Mouse (Mus musculus) urinary bladder, postnatal 14 days (tissue): ENCODE data around the gene Cttn.

Source experiments
- DNase-seq: peaks from one replicate; pipeline ENCODE4 v3.0.0; 2021; ENCODE audit warnings: low spot score

Cttn gene

GRCm38 (mm10) chr7:144470545-144471059 lies at the start of gene Cttn:
Cttn (minus strand) TSS chr7:144471009.
- DNase-seq = peak; percentile 92

- DNase-seq = no peak
Observed at GRCm38 (mm10) chr7:144519852-144520251, 49.0 kb upstream of the Cttn start.

GRCm38 (mm10) chr7:144516711-144517110 lies 45.9 kb upstream of the Cttn start:
- DNase-seq = no peak

- no peak for DNase-seq
Observed at GRCm38 (mm10) chr7:144509090-144509489, 38.3 kb upstream of the Cttn start.

GRCm38 (mm10) chr7:144506807-144507206 lies 36.0 kb upstream of the Cttn start:
- no peak for DNase-seq

- DNase-seq = no peak
Observed at GRCm38 (mm10) chr7:144503959-144504358, 33.1 kb upstream of the Cttn start.

- DNase-seq = no peak
Observed at GRCm38 (mm10) chr7:144492931-144493330, 22.1 kb upstream of the Cttn start.

GRCm38 (mm10) chr7:144490201-144490873 lies 19.5 kb upstream of the Cttn start:
- no peak for DNase-seq

- peak; percentile 21 for DNase-seq
Observed at GRCm38 (mm10) chr7:144489067-144489774, 18.4 kb upstream of the Cttn start.

GRCm38 (mm10) chr7:144480314-144480713 lies 9.5 kb upstream of the Cttn start:
- no peak for DNase-seq

GRCm38 (mm10) chr7:144479569-144479968 lies 8.8 kb upstream of the Cttn start:
- DNase-seq = no peak

GRCm38 (mm10) chr7:144475741-144476140 lies 4.9 kb upstream of the Cttn start:
- DNase-seq = no peak

- DNase-seq = no peak
Observed at GRCm38 (mm10) chr7:144473486-144473885, 2.7 kb upstream of the Cttn start.

GRCm38 (mm10) chr7:144471103-144471502 lies 294 bp upstream of the Cttn start:
- DNase-seq = no peak

GRCm38 (mm10) chr7:144469908-144470544 lies 783 bp downstream of the Cttn start:
- no peak for DNase-seq

GRCm38 (mm10) chr7:144469181-144469641 lies 1.6 kb downstream of the Cttn start:
- peak; percentile 70 for DNase-seq

- no peak for DNase-seq
Observed at GRCm38 (mm10) chr7:144468741-144469140, 2.1 kb downstream of the Cttn start.

- DNase-seq = no peak
Observed at GRCm38 (mm10) chr7:144462577-144462976, 8.2 kb downstream of the Cttn start.

GRCm38 (mm10) chr7:144461246-144461902 lies 9.4 kb downstream of the Cttn start:
- no peak for DNase-seq

GRCm38 (mm10) chr7:144458881-144459280 lies 11.9 kb downstream of the Cttn start:
- no peak for DNase-seq

- DNase-seq = no peak
Observed at GRCm38 (mm10) chr7:144450661-144451060, 20.1 kb downstream of the Cttn start.
